Mouse (Mus musculus) intestine, embryonic 14.5 days (tissue): Measurements from ENCODE around the gene Arid1b. TPM values are rescaled to one million over a fixed set of nuclear protein-coding genes. Genes with fewer than 3 reads are reported as not detected.
A peak's percentile ranks its signal among the peaks of the same experiment; 100 is the strongest.

Experiments used
- ATAC-seq: fragments of 200-750 bp; cut with Nextera tagmentation; replicated peaks from 2 replicates; pipeline ENCODE4 v1.8.0; 2017; ENCODE audit warnings: low read depth, moderate number of reproducible peaks, moderate TSS enrichment, moderate library complexity; ENCODE audit not compliant: low FRiP score, low TSS enrichment
- DNase-seq: peaks from one replicate; pipeline ENCODE4 v3.0.0-alpha.2; 2018; ENCODE audit warnings: low spot score
- H3K27ac ChIP-seq: fragments of 300-500 bp; sonication (generic); 2 replicates; pipeline ENCODE4 v1.5.1; 2014; ENCODE audit warnings: low read depth, mild to moderate bottlenecking, control low read depth
- H3K27me3 ChIP-seq: fragments of 300-500 bp; sonication (generic); replicated peaks from 2 replicates; pipeline ENCODE4 v1.6.1; 2014; ENCODE audit warnings: low read length, control low read depth; ENCODE audit not compliant: control insufficient read depth, insufficient read depth
- H3K36me3 ChIP-seq: fragments of 300-500 bp; sonication (generic); 2 replicates; pipeline ENCODE4 v1.6.1; 2014; ENCODE audit warnings: low read length, control low read depth; ENCODE audit not compliant: control insufficient read depth, insufficient read depth
- H3K4me1 ChIP-seq: fragments of 300-500 bp; sonication (generic); replicated peaks from 2 replicates; pipeline ENCODE4 v1.6.1; 2014; ENCODE audit warnings: low read length, control low read depth, mixed read lengths; ENCODE audit not compliant: control insufficient read depth, insufficient read depth
- H3K4me2 ChIP-seq: fragments of 300-500 bp; sonication (generic); 2 replicates; pipeline ENCODE4 v1.6.1; 2014; ENCODE audit warnings: low read length
- H3K4me3 ChIP-seq: fragments of 300-500 bp; sonication (generic); 2 replicates; pipeline ENCODE4 v1.5.1; 2014; ENCODE audit warnings: low read depth, low read length, control low read depth, mixed read lengths
- H3K9ac ChIP-seq: fragments of 300-500 bp; sonication (generic); 2 replicates; pipeline ENCODE4 v1.6.1; 2014; ENCODE audit warnings: mild to moderate bottlenecking, low read length
- H3K9me3 ChIP-seq: fragments of 300-500 bp; sonication (generic); 2 replicates; pipeline ENCODE4 v1.6.1; 2016; ENCODE audit warnings: low read length, control low read depth; ENCODE audit not compliant: control insufficient read depth
- WGBS: fragments of 180-500 bp; shearing (Covaris S2); extraction: QIAGEN DNeasy Blood & Tissue Kit; methylation state at CpG from one replicate; pipeline ENCODE4 v1.1.7; 2014; 5-methylcytosine and 5-hydroxymethylcytosine counted together
- polyA plus RNA-seq: library from polyadenylated mRNA; unstranded; fragments of >200 nt; fragmentation: Nextera tagmentation; extraction: Ambion mirVana; gene quantifications from 2 replicates; pipeline ENCODE4 v1.2.1, GENCODE M21; 2014

Gene Arid1b
- polyA plus RNA-seq, 1 experiment from 2014 or later = 16.4 TPM

GRCm38 (mm10) chr17:5050970-5051530, 56.9 kb downstream of the Arid1b start:
- 77% methylated on average over 7 of the region's 7 CpGs for WGBS
- H3K9ac ChIP-seq = no peak overlapping the region
- no peak overlapping the region for H3K4me3 ChIP-seq
- DNase-seq (no peak), ATAC-seq (no peak)
- H3K4me1 ChIP-seq = peaks cover 35% of the 10 kb centered on the region
- H3K4me2 ChIP-seq = no peak overlapping the region
- no peaks in the 10 kb centered on the region for H3K9me3 ChIP-seq
- peaks cover 4% of the 10 kb centered on the region; the same call in 1 of the 2 replicates for H3K36me3 ChIP-seq
- no peak overlapping the region for H3K27ac ChIP-seq
- H3K27me3 ChIP-seq = no peaks in the 10 kb centered on the region

- DNase-seq (no peak), ATAC-seq (no peak)
- H3K4me3 ChIP-seq = no peak overlapping the region
- peaks cover 47% of the 10 kb centered on the region for H3K4me1 ChIP-seq
- H3K4me2 ChIP-seq = no peak overlapping the region
- H3K9me3 ChIP-seq = no peaks in the 10 kb centered on the region
- H3K9ac ChIP-seq = no peak overlapping the region
- no peaks in the 10 kb centered on the region for H3K27me3 ChIP-seq
- 72% methylated on average over 10 of the region's 10 CpGs for WGBS
- H3K27ac ChIP-seq = no peak overlapping the region
- peaks cover 4% of the 10 kb centered on the region; the same call in 1 of the 2 replicates for H3K36me3 ChIP-seq
Measured at GRCm38 (mm10) chr17:5052091-5052799, 58.1 kb downstream of the Arid1b start.

- Histone ChIP-seq H3K4me2 (no peak overlapping the region), H3K27ac (no peak overlapping the region), H3K4me3 (no peak overlapping the region), H3K27me3 (no peaks in the 10 kb centered on the region), H3K9me3 (no peaks in the 10 kb centered on the region), H3K9ac (no peak overlapping the region), H3K36me3 (peaks cover 4% of the 10 kb centered on the region; the same call in 1 of the 2 replicates), H3K4me1 (peaks cover 51% of the 10 kb centered on the region)
- 78% methylated on average over 4 of the region's 4 CpGs for whole genome bisulfite sequencing
- ATAC-seq (no peak), DNase-seq (no peak)
Measured at GRCm38 (mm10) chr17:5052800-5053179, 58.7 kb downstream of the Arid1b start.

GRCm38 (mm10) chr17:5053201-5053600, 59.1 kb downstream of the Arid1b start:
- Histone ChIP-seq H3K4me3 (no peak overlapping the region), H3K27me3 (no peaks in the 10 kb centered on the region), H3K4me2 (no peak overlapping the region), H3K4me1 (peaks cover 55% of the 10 kb centered on the region), H3K9ac (no peak overlapping the region), H3K9me3 (no peaks in the 10 kb centered on the region), H3K27ac (no peak overlapping the region), H3K36me3 (peaks cover 4% of the 10 kb centered on the region; the same call in 1 of the 2 replicates)
- DNase-seq (no peak), ATAC-seq (no peak)
- WGBS = 71% methylated on average over 16 of the region's 16 CpGs

- no peaks in the 10 kb centered on the region for H3K36me3 ChIP-seq
- WGBS = 54% methylated on average over 6 of the region's 6 CpGs
Measured at GRCm38 (mm10) chr17:5055412-5055811, 61.3 kb downstream of the Arid1b start.

GRCm38 (mm10) chr17:5056654-5057053, 62.5 kb downstream of the Arid1b start:
- ATAC-seq = no peak
- Histone ChIP-seq H3K9me3 (no peaks in the 10 kb centered on the region), H3K4me2 (no peak overlapping the region), H3K4me3 (no peak overlapping the region), H3K27me3 (no peaks in the 10 kb centered on the region), H3K27ac (no peak overlapping the region), H3K36me3 (no peaks in the 10 kb centered on the region), H3K4me1 (peaks cover 77% of the 10 kb centered on the region), H3K9ac (no peak overlapping the region)
- 65% methylated on average over 4 of the region's 4 CpGs for WGBS
- no peak for DNase-seq

More at GRCm38 (mm10) chr17:5055412-5055811, 61.3 kb downstream of the Arid1b start:
- Histone ChIP-seq H3K4me1 (peaks cover 75% of the 10 kb centered on the region), H3K4me2 (no peak overlapping the region), H3K4me3 (no peak overlapping the region), H3K27me3 (no peaks in the 10 kb centered on the region), H3K27ac (no peak overlapping the region), H3K9ac (no peak overlapping the region), H3K9me3 (no peaks in the 10 kb centered on the region)
- ATAC-seq = no peak
- DNase-seq = no peak

GRCm38 (mm10) chr17:5057286-5057685, 63.2 kb downstream of the Arid1b start:
- 12% methylated on average over 4 of the region's 4 CpGs for WGBS
- H3K9me3 ChIP-seq = no peaks in the 10 kb centered on the region
- H3K4me3 ChIP-seq = no peak overlapping the region
- H3K36me3 ChIP-seq = no peaks in the 10 kb centered on the region
- no peak for DNase-seq
- peaks cover 78% of the 10 kb centered on the region for H3K4me1 ChIP-seq
- H3K27ac ChIP-seq = peak overlapping the region; percentile 47
- H3K27me3 ChIP-seq = no peaks in the 10 kb centered on the region
- H3K9ac ChIP-seq = no peak overlapping the region
- H3K4me2 ChIP-seq = peak overlapping the region; percentile 37; the same call in 1 of the 2 replicates
- no peak for ATAC-seq

GRCm38 (mm10) chr17:5057944-5058720, 64.0 kb downstream of the Arid1b start:
- Histone ChIP-seq H3K4me3 (0 out of 2 replicates have a peak overlapping the region, but pooled peaks have one; percentile 3), H3K9ac (peak overlapping the region; percentile 8; the same call in 1 of the 2 replicates), H3K27ac (peak overlapping the region; percentile 75), H3K27me3 (no peaks in the 10 kb centered on the region), H3K4me1 (peaks cover 74% of the 10 kb centered on the region), H3K9me3 (no peaks in the 10 kb centered on the region), H3K36me3 (no peaks in the 10 kb centered on the region), H3K4me2 (peak overlapping the region; percentile 37)
- ATAC-seq (peak; percentile 61), DNase-seq (peak; percentile 82)
- 3% methylated on average over 10 of the region's 10 CpGs for WGBS
